Mouse (Mus musculus) lung, postnatal 0 days (tissue): Measurements from ENCODE around the gene Ppia. TPM values are rescaled to one million over a fixed set of nuclear protein-coding genes. Genes with fewer than 3 reads are reported as not detected.
A peak's percentile ranks its signal among the peaks of the same experiment; 100 is the strongest.
"Not testable (repeated sequence)": the region's sequence is repeated elsewhere in the genome, so short reads cannot be mapped to it uniquely, and the experiment has no call there.

Source experiments
- ATAC-seq: fragments of 200-750 bp; cut with Nextera tagmentation; 2 replicates; pipeline ENCODE4 v1.8.0; 2017; ENCODE audit warnings: moderate library complexity
- DNase-seq: peaks from one replicate; pipeline ENCODE4 v3.0.0-alpha.2; 2016; ENCODE audit warnings: low spot score
- H3K27ac ChIP-seq: fragments of 300-500 bp; sonication (generic); 2 replicates; pipeline ENCODE4 v1.5.1; 2014; ENCODE audit warnings: antibody characterized with exemption, mild to moderate bottlenecking, low read length, mixed read lengths
- H3K27me3 ChIP-seq: fragments of 300-500 bp; sonication (generic); replicated peaks from 2 replicates; pipeline ENCODE4 v1.6.1; 2014; ENCODE audit warnings: low read length, mixed read lengths; ENCODE audit not compliant: insufficient read depth
- H3K36me3 ChIP-seq: fragments of 300-500 bp; sonication (generic); 2 replicates; pipeline ENCODE4 v1.6.1; 2014; ENCODE audit warnings: low read length, mixed read lengths; ENCODE audit not compliant: insufficient read depth
- H3K4me1 ChIP-seq: fragments of 300-500 bp; sonication (generic); 2 replicates; pipeline ENCODE4 v1.6.1; 2014; ENCODE audit warnings: antibody characterized with exemption, low read depth, low read length, mixed read lengths; ENCODE audit not compliant: insufficient read depth
- H3K4me2 ChIP-seq: fragments of 300-500 bp; sonication (generic); replicated peaks from 2 replicates; pipeline ENCODE4 v1.6.1; 2014; ENCODE audit warnings: low read depth, mild to moderate bottlenecking, low read length, moderate library complexity, mixed read lengths
- H3K4me3 ChIP-seq: fragments of 300-500 bp; sonication (generic); 2 replicates; pipeline ENCODE4 v1.5.1; 2014; ENCODE audit warnings: low read depth, low read length
- H3K9ac ChIP-seq: fragments of 300-500 bp; sonication (generic); replicated peaks from 2 replicates; pipeline ENCODE4 v1.6.1; 2014; ENCODE audit warnings: low read depth, mild to moderate bottlenecking
- H3K9me3 ChIP-seq: fragments of 300-500 bp; sonication (generic); 2 replicates; pipeline ENCODE4 v1.6.1; 2016; ENCODE audit warnings: low read length, mixed read lengths
- CTCF ChIP-seq: IDR thresholded peaks from 2 replicates; pipeline ENCODE4 v1.5.1; 2016; ENCODE audit warnings: antibody characterized with exemption, mild to moderate bottlenecking
- EP300 ChIP-seq: IDR thresholded peaks from 2 replicates; pipeline ENCODE4 v1.6.1; 2016; ENCODE audit warnings: antibody characterized with exemption, mild to moderate bottlenecking, control low read depth
- WGBS: fragments of 180-500 bp; shearing (Covaris S2); extraction: QIAGEN DNeasy Blood & Tissue Kit; methylation state at CpG from one replicate; pipeline ENCODE4 v1.1.7; 2014; 5-methylcytosine and 5-hydroxymethylcytosine counted together
- polyA plus RNA-seq: library from polyadenylated mRNA; unstranded; fragments of >200 nt; fragmentation: Nextera tagmentation; extraction: Ambion mirVana; gene quantifications from 2 replicates; pipeline ENCODE4 v1.2.1, GENCODE M21; 2015

Gene Ppia
- polyA plus RNA-seq: 3,011 and 3,180 TPM in 2 replicates

- H3K4me2 ChIP-seq: peak within 1 kb of the TSS; percentile 81
- DNase-seq (peak; percentile 39), ATAC-seq (peak; percentile 58)
- WGBS: 6% methylated on average over 21 of the region's 21 CpGs
- no peaks in the 10 kb centered on the region for H3K27me3 ChIP-seq
- H3K36me3 ChIP-seq: peaks cover 11% of the 10 kb centered on the region; the same call in 1 of the 2 replicates
- H3K4me1 ChIP-seq: peaks cover 11% of the 10 kb centered on the region
- no peaks in the 10 kb centered on the region for H3K9me3 ChIP-seq
- TF ChIP-seq EP300 (peak; percentile 43; the same call in 1 of the 2 replicates), CTCF (no peak)
- H3K4me3 ChIP-seq: peak within 1 kb of the TSS; percentile 68
- peak within 1 kb of the TSS; percentile 99 for H3K27ac ChIP-seq
- peak within 1 kb of the TSS; percentile 88 for H3K9ac ChIP-seq
These were observed at the start of gene Ppia for GRCm38 (mm10) chr11:6414751-6415550. TSS of gene Ppia (plus strand) at chr11:6415443.

GRCm38 (mm10) chr11:6365885-6366284, 49.4 kb upstream of the Ppia start:
- Histone ChIP-seq H3K9ac (no peak overlapping the region), H3K27ac (no peak overlapping the region), H3K27me3 (no peaks in the 10 kb centered on the region), H3K9me3 (no peaks in the 10 kb centered on the region), H3K4me2 (0 out of 2 replicates have a peak overlapping the region, but pooled peaks have one; percentile 8), H3K4me1 (no peaks in the 10 kb centered on the region), H3K36me3 (no peaks in the 10 kb centered on the region), H3K4me3 (no peak overlapping the region)
- WGBS: 13% methylated on average over 11 of the region's 11 CpGs
- ATAC-seq: peak; percentile 93
- 0 out of 2 replicates have a peak, but pooled peaks have one; percentile 32 for TF ChIP-seq EP300
- TF ChIP-seq CTCF: peak; percentile 93
- DNase-seq: peak; percentile 91

- H3K9ac ChIP-seq: no peak overlapping the region
- no peaks in the 10 kb centered on the region for H3K27me3 ChIP-seq
- WGBS: 67% methylated on average over 6 of the region's 6 CpGs
- ATAC-seq: peak; percentile 6; the same call in 1 of the 2 replicates
- no peak overlapping the region for H3K27ac ChIP-seq
- DNase-seq: no peak
- H3K4me3 ChIP-seq: no peak overlapping the region
- no peak for TF ChIP-seq EP300
- no peak for TF ChIP-seq CTCF
- no peaks in the 10 kb centered on the region for H3K36me3 ChIP-seq
- no peaks in the 10 kb centered on the region for H3K4me1 ChIP-seq
- H3K4me2 ChIP-seq: no peak overlapping the region
- H3K9me3 ChIP-seq: no peaks in the 10 kb centered on the region
These were observed 48.8 kb upstream of the Ppia start for GRCm38 (mm10) chr11:6366434-6366833.

DNA sequence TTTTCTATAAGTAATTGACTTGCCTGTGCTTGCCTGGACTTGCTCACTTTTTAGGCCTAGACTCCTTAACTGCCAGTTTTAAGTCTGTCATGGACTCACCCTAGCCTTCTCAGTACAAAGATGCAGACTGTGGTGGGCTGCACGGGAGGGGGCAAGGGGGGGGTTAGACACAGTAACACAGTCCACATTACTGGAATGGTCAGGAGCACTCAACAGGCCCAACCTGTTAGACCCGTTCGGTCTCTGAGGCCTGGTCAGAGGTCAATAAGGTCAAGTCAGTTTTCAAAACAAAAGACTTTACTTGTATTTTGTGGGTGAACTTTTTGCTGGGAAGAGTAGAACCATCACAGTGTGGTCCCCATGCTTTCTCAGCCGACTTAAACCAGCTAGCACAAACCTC, 48.1 kb upstream of the Ppia start:
- H3K27ac ChIP-seq: no peak overlapping the region
- no peak overlapping the region for H3K4me3 ChIP-seq
- no peak for TF ChIP-seq EP300
- no peak for TF ChIP-seq CTCF
- H3K9me3 ChIP-seq: no peaks in the 10 kb centered on the region
- H3K9ac ChIP-seq: no peak overlapping the region
- no peaks in the 10 kb centered on the region for H3K27me3 ChIP-seq
- DNase-seq (no peak), ATAC-seq (no peak)
- no peak overlapping the region for H3K4me2 ChIP-seq
- WGBS: 49% methylated on average over 4 of the region's 4 CpGs
- H3K36me3 ChIP-seq: no peaks in the 10 kb centered on the region
- H3K4me1 ChIP-seq: no peaks in the 10 kb centered on the region

DNA sequence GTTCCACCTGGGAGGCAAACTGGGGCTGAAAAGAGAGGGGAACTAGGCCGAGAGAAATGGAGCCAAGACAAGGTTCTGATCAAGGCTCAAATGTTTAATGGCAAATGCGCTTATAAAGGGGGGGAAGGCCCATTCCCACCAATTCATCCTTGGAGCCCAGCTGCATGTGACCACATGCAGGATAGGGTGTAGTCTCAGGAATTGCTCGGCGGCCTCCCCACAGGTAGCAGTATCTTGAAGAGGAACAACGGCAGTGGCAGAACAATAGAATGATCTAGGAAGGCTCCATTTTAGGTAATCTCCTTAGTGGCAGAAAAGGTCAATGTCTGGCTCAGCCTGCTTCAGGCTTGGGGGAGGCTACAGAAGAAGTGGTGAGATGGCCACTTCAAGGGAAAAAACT, 47.3 kb upstream of the Ppia start:
- not testable (repeated sequence) for H3K9ac ChIP-seq, ATAC-seq, H3K36me3 ChIP-seq, H3K9me3 ChIP-seq, H3K27ac ChIP-seq, DNase-seq, H3K4me1 ChIP-seq, H3K27me3 ChIP-seq, H3K4me3 ChIP-seq, H3K4me2 ChIP-seq
- WGBS: 87% methylated on average over 5 of the region's 5 CpGs

DNA sequence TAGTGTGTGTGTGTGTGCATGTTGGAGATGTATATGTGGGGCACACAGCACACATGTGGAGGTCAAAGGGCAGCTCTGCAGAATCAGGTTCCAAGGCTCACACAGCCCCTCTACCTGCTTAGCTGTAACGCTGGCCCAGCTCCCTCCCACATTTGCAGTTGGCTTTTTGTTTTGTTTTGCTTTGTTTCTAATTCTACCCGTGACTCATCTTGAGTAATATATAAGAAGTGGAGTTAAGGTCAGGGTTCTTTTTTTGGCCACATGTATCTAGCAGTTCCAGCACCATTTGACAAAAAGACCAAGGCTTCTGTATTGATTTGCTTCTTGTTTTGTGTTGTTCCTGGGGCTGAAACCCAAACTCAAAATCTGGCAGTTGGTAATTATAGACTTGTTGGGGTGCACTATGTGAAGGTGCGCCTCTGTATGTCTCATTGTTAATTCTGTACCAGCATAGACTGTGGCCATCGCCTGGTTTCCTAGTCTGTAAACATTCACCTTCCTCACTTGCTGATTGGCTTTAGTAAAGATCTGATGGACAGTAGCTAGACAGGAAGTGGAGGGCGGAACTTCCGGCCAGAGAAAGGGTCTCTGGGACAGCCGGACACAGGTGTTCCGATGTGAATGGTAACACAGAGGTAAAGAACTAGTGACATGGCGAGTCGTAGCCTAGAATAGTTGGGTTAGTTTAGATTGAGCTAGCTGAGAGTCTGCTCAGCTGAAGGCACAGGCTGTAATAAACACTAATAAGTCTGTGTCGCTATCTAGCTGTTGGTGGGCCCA, 43.7 kb upstream of the Ppia start:
- Histone ChIP-seq H3K27ac (no peak overlapping the region), H3K9me3 (no peaks in the 10 kb centered on the region), H3K4me2 (no peak overlapping the region), H3K4me3 (no peak overlapping the region), H3K4me1 (no peaks in the 10 kb centered on the region), H3K36me3 (no peaks in the 10 kb centered on the region), H3K9ac (no peak overlapping the region), H3K27me3 (no peaks in the 10 kb centered on the region)
- no peak for ATAC-seq
- 78% methylated on average over 11 of the region's 11 CpGs for WGBS
- no peak for DNase-seq
- TF ChIP-seq EP300 (no peak), CTCF (no peak)
